Mouse (Mus musculus): ENCODE results near the gene Cldn14. TPM values are rescaled to one million over a fixed set of nuclear protein-coding genes. Genes with fewer than 3 reads are reported as not detected.

Cldn14 gene
- polyA plus RNA-seq, 1 experiment from 2014 or later: 2.2 TPM

DNA sequence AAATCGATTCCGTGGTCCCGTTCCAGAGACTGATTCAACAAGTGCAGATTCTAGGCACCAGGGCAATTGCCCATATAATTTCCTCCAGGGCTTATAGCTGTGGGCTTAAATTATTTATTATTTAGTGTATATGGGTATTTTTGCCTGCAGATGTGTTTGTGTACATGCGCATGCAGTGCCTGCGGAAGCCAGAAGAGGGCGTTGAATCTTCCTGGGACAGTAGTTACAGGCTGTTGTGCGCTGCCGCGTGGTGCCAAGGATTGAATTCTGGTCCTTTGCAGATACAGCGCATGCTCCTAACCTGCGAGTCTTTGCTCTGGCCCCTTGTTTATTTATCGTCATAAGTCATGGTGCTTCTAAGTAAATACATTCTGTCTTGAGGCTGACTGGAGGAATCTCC is 33.2 kb downstream of the Cldn14 start:
- H3K4me2 ChIP-seq: no peak overlapping the region
- no peak for ATAC-seq (ENCODE audit: insufficient read depth)
- WGBS (ENCODE audit: insufficient replicate concordance): 74% methylated on average over 12 of the region's 12 CpGs
- H3K27me3 ChIP-seq: no peaks in the 10 kb centered on the region
- peaks cover 7% of the 10 kb centered on the region; the same call in 1 of the 2 replicates for H3K4me1 ChIP-seq (replicated peaks)
- no peak overlapping the region for H3K27ac ChIP-seq (replicated peaks)
- no peak overlapping the region for H3K4me3 ChIP-seq (replicated peaks)
- no peak overlapping the region for H3K9ac ChIP-seq
- no peaks in the 10 kb centered on the region for H3K36me3 ChIP-seq (replicated peaks)
- no peaks in the 10 kb centered on the region for H3K9me3 ChIP-seq (replicated peaks)

DNA sequence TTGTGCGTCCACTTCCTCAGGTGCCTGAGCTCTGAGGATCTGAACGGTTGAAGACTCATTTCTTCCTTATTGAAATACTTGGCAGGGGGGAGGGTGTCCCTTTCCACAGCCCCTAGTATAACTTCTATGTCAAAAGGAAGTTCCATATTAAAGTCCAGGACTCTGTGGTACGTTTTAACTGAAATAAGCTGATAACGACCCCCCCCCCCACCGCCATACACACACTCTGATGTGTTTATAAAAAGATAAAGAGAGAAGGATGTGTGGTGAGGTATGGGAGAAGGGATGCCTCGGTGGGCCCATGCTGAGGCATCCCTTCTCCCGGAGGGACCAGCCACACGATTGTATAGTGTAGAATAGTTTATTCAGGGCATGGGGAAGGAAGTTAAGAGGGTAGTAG is 34.4 kb downstream of the Cldn14 start:
- peaks cover 7% of the 10 kb centered on the region; the same call in 1 of the 2 replicates for H3K4me1 ChIP-seq (replicated peaks)
- no peak overlapping the region for H3K9ac ChIP-seq
- H3K4me2 ChIP-seq: peak overlapping the region; percentile 60; the same call in 1 of the 2 replicates
- H3K9me3 ChIP-seq (replicated peaks): no peaks in the 10 kb centered on the region
- no peak for ATAC-seq (ENCODE audit: insufficient read depth)
- H3K27ac ChIP-seq (replicated peaks): no peak overlapping the region
- WGBS (ENCODE audit: insufficient replicate concordance): 26% methylated on average over 8 of the region's 8 CpGs
- no peaks in the 10 kb centered on the region for H3K36me3 ChIP-seq (replicated peaks)
- H3K4me3 ChIP-seq (replicated peaks): no peak overlapping the region
- H3K27me3 ChIP-seq: no peaks in the 10 kb centered on the region

DNA sequence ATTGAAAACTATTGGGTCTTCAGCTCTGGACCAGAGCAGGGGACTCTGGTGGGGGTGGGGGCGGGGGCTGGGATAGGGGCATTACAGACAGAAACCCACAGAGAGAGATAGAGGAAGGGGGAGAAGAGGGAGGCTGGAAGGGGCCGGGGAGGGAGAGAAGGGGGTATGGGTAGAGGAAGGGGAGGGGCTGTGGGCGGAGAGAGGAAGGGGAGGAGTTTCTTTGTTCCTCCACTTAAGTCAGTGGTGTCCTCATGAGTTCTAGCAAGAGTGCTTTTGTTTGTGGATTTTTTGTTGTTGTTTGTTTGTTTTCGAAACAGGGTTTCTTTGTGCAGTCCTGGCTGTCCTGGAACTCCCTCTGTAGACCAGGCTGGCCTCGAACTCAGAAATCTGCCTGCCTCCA is 35.1 kb downstream of the Cldn14 start:
- no peak; the same call in 1 of the 2 replicates for ATAC-seq (ENCODE audit: insufficient read depth)
- Histone ChIP-seq H3K4me1 (replicated peaks) (peaks cover 7% of the 10 kb centered on the region; the same call in 1 of the 2 replicates), H3K36me3 (replicated peaks) (no peaks in the 10 kb centered on the region), H3K4me3 (replicated peaks) (peak overlapping the region; percentile 42), H3K4me2 (peak overlapping the region; percentile 60), H3K27ac (replicated peaks) (no peak overlapping the region), H3K27me3 (no peaks in the 10 kb centered on the region), H3K9ac (no peak overlapping the region), H3K9me3 (replicated peaks) (no peaks in the 10 kb centered on the region)
- 27% methylated on average over 5 of the region's 5 CpGs for WGBS (ENCODE audit: insufficient replicate concordance)

DNA sequence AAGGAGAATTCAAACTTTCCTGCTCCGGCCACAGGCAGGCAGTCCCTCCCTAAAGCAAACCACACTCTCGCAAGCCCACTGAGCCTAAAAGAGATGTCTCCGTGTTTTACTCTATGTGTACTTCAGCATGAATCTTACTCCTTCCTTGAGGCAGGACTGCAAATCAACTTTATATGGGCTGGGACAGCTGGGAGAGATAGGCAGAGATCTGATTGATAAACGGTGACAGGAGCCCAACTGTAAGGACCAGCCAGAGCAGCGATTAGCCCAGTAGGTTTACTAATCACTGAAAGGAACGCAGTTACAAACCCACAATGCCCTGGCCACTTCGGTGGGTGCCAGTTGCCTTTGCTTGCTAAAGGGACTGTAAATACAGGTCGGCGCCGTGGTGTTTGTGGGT is 35.5 kb downstream of the Cldn14 start:
- H3K4me1 ChIP-seq (replicated peaks): peaks cover 7% of the 10 kb centered on the region; the same call in 1 of the 2 replicates
- H3K9me3 ChIP-seq (replicated peaks): no peaks in the 10 kb centered on the region
- peak overlapping the region; percentile 42 for H3K4me3 ChIP-seq (replicated peaks)
- no peak for ATAC-seq (ENCODE audit: insufficient read depth)
- no peaks in the 10 kb centered on the region for H3K36me3 ChIP-seq (replicated peaks)
- no peak overlapping the region for H3K9ac ChIP-seq
- H3K4me2 ChIP-seq: peak overlapping the region; percentile 60
- no peaks in the 10 kb centered on the region for H3K27me3 ChIP-seq
- H3K27ac ChIP-seq (replicated peaks): no peak overlapping the region
- 15% methylated on average over 10 of the region's 10 CpGs for WGBS (ENCODE audit: insufficient replicate concordance)

DNA sequence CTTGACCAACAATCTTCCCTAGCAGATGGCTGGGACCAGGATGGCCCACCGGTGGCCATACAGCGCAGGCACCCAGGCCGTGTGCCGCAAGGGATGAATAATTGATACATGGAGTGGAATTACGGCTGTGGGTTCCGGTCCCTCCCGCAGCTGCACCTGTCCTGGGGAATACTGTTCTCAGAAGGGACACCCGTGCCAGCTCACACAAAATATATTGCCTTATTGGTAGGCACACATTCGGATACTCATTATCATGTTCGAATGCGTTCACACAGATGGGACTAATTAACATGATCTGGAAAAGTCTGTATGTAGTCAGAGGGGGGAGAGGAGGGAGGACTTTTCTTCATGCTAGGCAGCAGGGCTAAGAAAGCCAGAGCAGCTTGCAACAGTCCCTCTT is 37.6 kb downstream of the Cldn14 start:
- ATAC-seq (ENCODE audit: insufficient read depth): no peak
- H3K4me3 ChIP-seq (replicated peaks): no peak overlapping the region
- H3K4me2 ChIP-seq: no peak overlapping the region
- no peak overlapping the region for H3K9ac ChIP-seq
- H3K27ac ChIP-seq (replicated peaks): no peak overlapping the region
- H3K27me3 ChIP-seq: no peaks in the 10 kb centered on the region
- H3K36me3 ChIP-seq (replicated peaks): no peaks in the 10 kb centered on the region
- H3K4me1 ChIP-seq (replicated peaks): peaks cover 7% of the 10 kb centered on the region; the same call in 1 of the 2 replicates
- no peaks in the 10 kb centered on the region for H3K9me3 ChIP-seq (replicated peaks)
- 80% methylated on average over 11 of the region's 11 CpGs for WGBS (ENCODE audit: insufficient replicate concordance)

DNA sequence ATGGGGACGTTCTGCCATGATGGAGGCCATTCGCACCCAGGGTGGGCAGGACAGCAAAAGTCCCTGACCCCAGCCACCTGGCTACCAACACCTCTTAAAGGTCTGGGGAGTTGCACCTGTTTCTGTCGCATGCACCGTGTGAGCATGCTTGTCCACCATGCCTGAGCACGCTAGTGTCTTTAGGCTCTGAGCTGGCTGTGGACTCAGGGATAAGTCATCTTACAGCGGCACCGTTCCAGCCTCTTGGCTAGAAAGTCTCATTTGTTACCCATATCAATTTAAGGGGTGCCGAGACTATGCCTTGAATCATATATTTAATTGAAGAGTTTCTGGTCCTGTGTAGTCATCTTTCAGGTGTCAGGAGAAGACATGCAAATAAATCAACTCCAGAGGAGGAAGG is 40.7 kb downstream of the Cldn14 start:
- no peaks in the 10 kb centered on the region for H3K9me3 ChIP-seq (replicated peaks)
- no peaks in the 10 kb centered on the region for H3K36me3 ChIP-seq (replicated peaks)
- H3K27ac ChIP-seq (replicated peaks): no peak overlapping the region
- no peak overlapping the region for H3K4me2 ChIP-seq
- no peak overlapping the region for H3K9ac ChIP-seq
- WGBS (ENCODE audit: insufficient replicate concordance): 79% methylated on average over 8 of the region's 8 CpGs
- H3K27me3 ChIP-seq: no peaks in the 10 kb centered on the region
- peaks cover 2% of the 10 kb centered on the region; the same call in 1 of the 2 replicates for H3K4me1 ChIP-seq (replicated peaks)
- H3K4me3 ChIP-seq (replicated peaks): no peak overlapping the region
- no peak for ATAC-seq (ENCODE audit: insufficient read depth)

DNA sequence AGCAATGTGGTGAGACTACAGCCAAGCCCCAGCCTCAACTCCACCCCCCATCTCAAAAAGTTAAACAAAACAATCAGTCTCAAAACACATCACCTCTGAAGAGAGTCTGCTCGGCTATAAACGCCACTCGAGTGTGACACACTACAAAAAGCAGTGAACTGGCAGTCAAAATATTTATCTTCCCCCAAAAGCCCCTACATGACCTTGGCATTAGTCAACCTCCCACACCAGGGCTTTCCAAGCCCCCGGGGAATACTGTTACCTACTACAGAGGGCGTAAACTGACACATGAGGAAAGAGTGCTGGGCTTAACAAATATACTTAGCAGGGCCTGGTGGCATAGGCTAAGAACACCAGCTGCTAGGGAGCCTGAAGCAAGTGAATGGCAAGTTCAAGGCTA is 46.4 kb downstream of the Cldn14 start:
- no peak overlapping the region for H3K9ac ChIP-seq
- H3K4me2 ChIP-seq: no peak overlapping the region
- no peaks in the 10 kb centered on the region for H3K4me1 ChIP-seq (replicated peaks)
- H3K27me3 ChIP-seq: no peaks in the 10 kb centered on the region
- WGBS (ENCODE audit: insufficient replicate concordance): 48% methylated on average over 5 of the region's 5 CpGs
- no peaks in the 10 kb centered on the region for H3K9me3 ChIP-seq (replicated peaks)
- no peak for ATAC-seq (ENCODE audit: insufficient read depth)
- no peak overlapping the region for H3K4me3 ChIP-seq (replicated peaks)
- no peak overlapping the region for H3K27ac ChIP-seq (replicated peaks)
- H3K36me3 ChIP-seq (replicated peaks): no peaks in the 10 kb centered on the region

DNA sequence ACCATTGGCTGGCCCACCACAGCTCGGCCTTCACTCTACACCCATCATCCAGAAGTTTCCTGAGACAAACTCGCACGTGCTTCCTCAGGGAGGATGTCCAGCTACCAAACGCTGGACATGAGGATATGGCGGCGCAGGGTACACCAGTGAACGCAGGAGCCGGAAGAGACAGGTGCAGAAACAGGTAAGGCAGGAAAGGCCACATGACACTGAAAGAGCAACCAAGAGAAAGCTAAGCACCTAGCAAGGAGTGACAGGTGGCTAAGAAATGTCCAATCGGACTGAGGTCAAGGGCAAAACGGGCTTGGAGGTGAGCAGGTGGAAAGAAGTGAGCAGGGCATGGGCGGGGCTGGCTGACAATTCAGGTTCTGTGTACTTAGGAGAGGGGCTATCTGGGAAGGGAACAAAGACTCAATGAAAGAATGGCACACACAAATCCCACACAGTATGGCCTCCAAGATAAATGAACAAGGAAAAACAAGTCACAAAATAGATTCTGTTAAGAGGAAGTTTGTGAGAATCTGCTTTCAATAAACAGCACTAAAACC is 47.5 kb downstream of the Cldn14 start:
- Histone ChIP-seq H3K4me3 (replicated peaks) (no peak overlapping the region), H3K27ac (replicated peaks) (no peak overlapping the region), H3K9me3 (replicated peaks) (no peaks in the 10 kb centered on the region), H3K36me3 (replicated peaks) (no peaks in the 10 kb centered on the region), H3K4me1 (replicated peaks) (no peaks in the 10 kb centered on the region), H3K4me2 (no peak overlapping the region), H3K9ac (no peak overlapping the region), H3K27me3 (0 out of 2 replicates have a peak, but pooled peaks cover 5% of the 10 kb centered on the region)
- 73% methylated on average over 11 of the region's 11 CpGs for WGBS (ENCODE audit: insufficient replicate concordance)
- ATAC-seq (ENCODE audit: insufficient read depth): no peak

DNA sequence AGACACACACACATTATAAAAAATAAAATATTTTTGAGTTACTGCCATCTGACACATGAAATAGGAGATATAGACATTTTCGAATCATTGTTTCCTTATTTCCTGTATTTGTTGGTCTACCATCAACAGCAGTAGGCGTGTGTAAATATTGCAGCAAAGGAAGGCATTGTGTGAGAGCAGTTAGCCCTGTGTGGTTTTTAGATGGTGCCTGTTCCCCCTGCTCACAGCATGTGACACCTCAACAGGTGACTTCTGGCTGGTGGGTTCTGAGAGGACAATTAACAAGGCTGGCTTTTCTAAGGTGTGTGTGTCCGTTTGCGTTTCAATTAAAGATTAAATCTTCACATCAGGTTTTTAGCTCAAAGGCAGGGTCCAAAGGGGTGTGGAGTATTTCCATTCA is 48.1 kb downstream of the Cldn14 start:
- 60% methylated on average over 4 of the region's 4 CpGs for WGBS (ENCODE audit: insufficient replicate concordance)
- no peaks in the 10 kb centered on the region for H3K4me1 ChIP-seq (replicated peaks)
- H3K36me3 ChIP-seq (replicated peaks): no peaks in the 10 kb centered on the region
- no peak overlapping the region for H3K4me3 ChIP-seq (replicated peaks)
- 0 out of 2 replicates have a peak, but pooled peaks cover 5% of the 10 kb centered on the region for H3K27me3 ChIP-seq
- no peak for ATAC-seq (ENCODE audit: insufficient read depth)
- no peaks in the 10 kb centered on the region for H3K9me3 ChIP-seq (replicated peaks)
- no peak overlapping the region for H3K4me2 ChIP-seq
- H3K27ac ChIP-seq (replicated peaks): no peak overlapping the region
- no peak overlapping the region for H3K9ac ChIP-seq

DNA sequence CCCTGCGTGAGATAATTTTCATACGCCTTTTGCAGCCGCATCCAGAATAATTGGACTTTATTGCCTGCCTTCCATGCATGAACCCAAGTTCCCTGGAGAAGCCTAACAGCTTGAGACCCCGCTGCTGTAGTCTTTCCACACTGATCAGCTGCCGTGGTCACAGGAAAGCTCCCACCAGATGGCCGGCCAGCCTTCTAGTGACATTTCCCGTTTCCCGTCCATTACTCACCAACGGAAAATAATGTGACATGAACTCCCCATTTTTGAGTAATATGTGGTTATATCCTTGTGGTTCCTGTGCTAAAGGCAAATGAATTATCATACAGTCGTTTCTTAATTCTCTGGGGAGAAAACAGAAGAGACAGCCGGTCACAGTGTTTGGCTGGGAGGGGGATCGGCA is 51.2 kb downstream of the Cldn14 start:
- ATAC-seq (ENCODE audit: insufficient read depth): no peak
- no peak overlapping the region for H3K4me2 ChIP-seq

DNA sequence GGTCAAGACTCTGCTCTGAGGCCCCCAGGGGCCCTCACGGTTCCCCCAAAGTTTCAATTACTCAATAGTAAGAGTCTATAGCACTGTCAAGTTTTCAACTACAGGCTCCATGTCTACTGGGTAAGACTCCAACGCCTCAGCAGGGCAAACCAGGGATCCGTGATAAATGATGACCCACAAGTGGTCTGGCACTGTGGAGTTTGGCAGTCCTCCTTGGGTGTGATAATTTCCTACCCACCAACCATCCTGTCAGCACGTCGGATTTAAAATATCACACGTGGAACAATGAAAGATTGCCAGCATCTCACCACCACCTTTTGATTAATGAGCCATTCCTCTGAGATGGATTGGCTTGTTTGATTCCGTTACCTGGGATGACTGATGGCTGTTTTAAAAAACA is 51.7 kb downstream of the Cldn14 start:
- H3K27ac ChIP-seq (replicated peaks): no peak overlapping the region
- H3K9me3 ChIP-seq (replicated peaks): no peaks in the 10 kb centered on the region
- H3K9ac ChIP-seq: no peak overlapping the region
- no peak overlapping the region for H3K4me3 ChIP-seq (replicated peaks)
- no peak for ATAC-seq (ENCODE audit: insufficient read depth)
- H3K4me2 ChIP-seq: no peak overlapping the region
- H3K27me3 ChIP-seq: 0 out of 2 replicates have a peak, but pooled peaks cover 5% of the 10 kb centered on the region
- H3K36me3 ChIP-seq (replicated peaks): no peaks in the 10 kb centered on the region
- WGBS (ENCODE audit: insufficient replicate concordance): 50% methylated on average over 7 of the region's 7 CpGs
- H3K4me1 ChIP-seq (replicated peaks): no peaks in the 10 kb centered on the region

More for the DNA sequence above, 51.2 kb downstream of the Cldn14 start:
- Histone ChIP-seq H3K9me3 (replicated peaks) (no peaks in the 10 kb centered on the region), H3K4me1 (replicated peaks) (no peaks in the 10 kb centered on the region), H3K36me3 (replicated peaks) (no peaks in the 10 kb centered on the region), H3K27ac (replicated peaks) (no peak overlapping the region), H3K27me3 (0 out of 2 replicates have a peak, but pooled peaks cover 5% of the 10 kb centered on the region), H3K4me3 (replicated peaks) (no peak overlapping the region), H3K9ac (no peak overlapping the region)
- WGBS (ENCODE audit: insufficient replicate concordance): 33% methylated on average over 12 of the region's 12 CpGs

DNA sequence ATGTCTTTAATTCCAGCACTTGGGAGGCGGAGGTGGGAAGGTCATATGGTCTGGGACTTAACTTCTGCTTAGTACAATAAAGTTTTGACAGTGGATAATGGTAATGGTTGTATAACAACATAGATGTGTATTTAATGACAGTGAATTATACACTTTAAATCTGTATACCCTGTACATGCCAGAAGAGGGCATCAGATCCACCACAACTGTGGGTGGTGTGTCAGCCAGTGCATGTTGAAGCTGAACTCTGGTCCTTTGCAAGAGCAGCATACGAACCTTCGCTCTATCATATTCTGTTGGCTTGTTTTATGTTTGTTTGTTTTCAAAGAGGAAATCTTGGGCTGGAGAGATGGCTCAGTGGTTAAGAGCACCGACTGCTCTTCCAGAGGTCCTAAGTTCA is 61.2 kb downstream of the Cldn14 start:
- no peaks in the 10 kb centered on the region for H3K4me1 ChIP-seq (replicated peaks)
- H3K4me2 ChIP-seq: no peak overlapping the region
- H3K36me3 ChIP-seq (replicated peaks): no peaks in the 10 kb centered on the region
- H3K27me3 ChIP-seq: peaks cover 13% of the 10 kb centered on the region
- H3K27ac ChIP-seq (replicated peaks): no peak overlapping the region
- 60% methylated on average over 4 of the region's 4 CpGs for WGBS (ENCODE audit: insufficient replicate concordance)
- no peaks in the 10 kb centered on the region for H3K9me3 ChIP-seq (replicated peaks)
- ATAC-seq (ENCODE audit: insufficient read depth): no peak
- H3K4me3 ChIP-seq (replicated peaks): no peak overlapping the region
- H3K9ac ChIP-seq: no peak overlapping the region
